Mouse (Mus musculus): ENCODE results near the gene Sac3d1. TPM values are rescaled to one million over a fixed set of nuclear protein-coding genes. Genes with fewer than 3 reads are reported as not detected.
"Not testable (repeated sequence)": the region's sequence is repeated elsewhere in the genome, so short reads cannot be mapped to it uniquely, and the experiment has no call there.

The Sac3d1 gene
- 10 to 100 TPM; 15.4 to 17.7 TPM for total RNA-seq (2021)
- long read RNA-seq, experiment 1, transcript Sac3d1-201 (2 exons, 1,442 nt) = major isoform, 46 of 47 reads
- long read RNA-seq, experiment 1, partial matches to known transcripts = 1 of 47 reads
- long read RNA-seq, experiment 1, other reads (novel, unspliced or antisense) = 0 of 47 reads
- long read RNA-seq, experiment 2, transcript Sac3d1-201 (2 exons, 1,442 nt) = major isoform, 18 of 20 reads
- long read RNA-seq, experiment 2, partial matches to known transcripts = 1 of 20 reads
- long read RNA-seq, experiment 2, other reads (novel, unspliced or antisense) = 1 of 20 reads

- peak; percentile 91 to 92 for DNase-seq
These were observed at the start of gene Sac3d1 for GRCm38 (mm10) chr19:6117986-6118676. Gene Sac3d1 (minus strand): TSS chr19:6118650.

- no peak for DNase-seq
These were observed 48.3 kb upstream of the Sac3d1 start for GRCm38 (mm10) chr19:6166750-6167149.

GRCm38 (mm10) chr19:6163872-6164547, 45.6 kb upstream of the Sac3d1 start:
- DNase-seq = peak; percentile 43 to 57

- no peak for DNase-seq
These were observed 38.8 kb upstream of the Sac3d1 start for GRCm38 (mm10) chr19:6157220-6157619.

- peak; percentile 12 to 22 for DNase-seq
These were observed 37.9 kb upstream of the Sac3d1 start for GRCm38 (mm10) chr19:6156372-6156771.

- no peak for DNase-seq
These were observed 36.7 kb upstream of the Sac3d1 start for GRCm38 (mm10) chr19:6155174-6155573.

GRCm38 (mm10) chr19:6144842-6145241, 26.4 kb upstream of the Sac3d1 start:
- no peak for DNase-seq

GRCm38 (mm10) chr19:6141394-6141749, 22.9 kb upstream of the Sac3d1 start, which contains the start of gene Arl2:
Gene Arl2 (minus strand): TSS chr19:6141548.
- peak; percentile 69 to 86 for DNase-seq

- peak; percentile 93 for DNase-seq
These were observed 22.4 kb upstream of the Sac3d1 start, which contains the start of gene Batf2 for GRCm38 (mm10) chr19:6140678-6141393. Gene Batf2 (plus strand): TSS chr19:6140983.

GRCm38 (mm10) chr19:6140374-6140677, 21.9 kb upstream of the Sac3d1 start:
- DNase-seq = no peak

GRCm38 (mm10) chr19:6139701-6140100, 21.3 kb upstream of the Sac3d1 start:
- no peak for DNase-seq

GRCm38 (mm10) chr19:6136397-6136796, 17.9 kb upstream of the Sac3d1 start:
- no peak for DNase-seq

- not testable (repeated sequence) for DNase-seq
These were observed 14.7 kb upstream of the Sac3d1 start for GRCm38 (mm10) chr19:6133197-6133596.

- DNase-seq = no peak
These were observed 13.8 kb upstream of the Sac3d1 start for GRCm38 (mm10) chr19:6132171-6132827.

- DNase-seq = not testable (repeated sequence)
These were observed 12.1 kb upstream of the Sac3d1 start for GRCm38 (mm10) chr19:6130414-6131128.

- peak; percentile 96 to 97 for DNase-seq
These were observed 9.4 kb upstream of the Sac3d1 start, which contains the start of gene Snx15 for GRCm38 (mm10) chr19:6127760-6128341. Gene Snx15 (minus strand): TSS chr19:6128304.

GRCm38 (mm10) chr19:6126789-6127580, 8.5 kb upstream of the Sac3d1 start:
- no peak for DNase-seq

GRCm38 (mm10) chr19:6126289-6126688, 7.8 kb upstream of the Sac3d1 start:
- peak; percentile 21 to 62 for DNase-seq

GRCm38 (mm10) chr19:6124898-6125297, 6.4 kb upstream of the Sac3d1 start:
- DNase-seq = no peak

- DNase-seq = no peak
These were observed 4.9 kb upstream of the Sac3d1 start for GRCm38 (mm10) chr19:6123330-6123729.
